Mouse (Mus musculus) thymus, adult 18-20 months (tissue): ENCODE measurements around the gene Nlgn2.

Experiments
- DNase-seq, 2 experiments: peaks; one replicate each; pipeline ENCODE4 v3.0.0; 2022; ENCODE audit warnings: mixed read lengths in 2 of 2

The Nlgn2 gene

DNA sequence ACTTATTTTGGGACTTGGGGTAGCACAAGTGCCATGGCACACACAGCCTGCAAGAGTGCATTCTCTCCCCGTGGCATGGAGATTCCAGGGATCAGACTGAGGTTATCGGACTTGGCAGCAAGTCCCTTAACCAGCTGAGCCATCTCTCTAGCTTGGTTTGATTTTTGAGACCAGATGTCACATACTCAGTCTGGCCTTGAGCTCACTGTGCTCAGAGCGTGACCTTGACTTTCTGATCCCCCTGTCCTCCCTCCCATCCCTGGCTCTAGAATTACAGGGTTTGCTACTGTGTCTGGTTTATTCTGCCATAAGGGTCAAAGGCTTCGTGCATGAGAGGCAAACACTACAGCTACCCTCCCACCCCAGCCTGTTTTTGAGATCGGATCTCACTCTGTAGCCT lies 48.2 kb downstream of the Nlgn2 start:
- no peak for DNase-seq

DNA sequence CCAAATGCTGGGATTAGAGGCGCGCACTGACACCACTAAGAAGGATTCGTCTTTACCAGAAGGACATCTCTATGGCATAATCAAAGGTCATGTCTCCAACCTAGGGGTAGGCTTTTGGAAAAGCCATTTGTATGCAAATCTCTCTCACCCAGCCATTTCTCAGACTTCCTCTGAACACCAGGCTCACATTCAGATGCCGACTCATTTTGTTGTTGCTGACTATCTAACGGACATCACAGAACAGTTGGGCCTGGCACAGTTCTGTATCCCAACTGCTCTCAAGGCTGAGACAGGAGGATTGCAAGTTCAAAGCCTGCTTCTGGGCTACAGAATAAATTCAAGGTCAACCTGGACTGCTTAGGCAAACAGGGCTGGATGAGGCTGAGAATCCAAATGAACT lies 50.3 kb downstream of the Nlgn2 start:
- DNase-seq = no peak

DNA sequence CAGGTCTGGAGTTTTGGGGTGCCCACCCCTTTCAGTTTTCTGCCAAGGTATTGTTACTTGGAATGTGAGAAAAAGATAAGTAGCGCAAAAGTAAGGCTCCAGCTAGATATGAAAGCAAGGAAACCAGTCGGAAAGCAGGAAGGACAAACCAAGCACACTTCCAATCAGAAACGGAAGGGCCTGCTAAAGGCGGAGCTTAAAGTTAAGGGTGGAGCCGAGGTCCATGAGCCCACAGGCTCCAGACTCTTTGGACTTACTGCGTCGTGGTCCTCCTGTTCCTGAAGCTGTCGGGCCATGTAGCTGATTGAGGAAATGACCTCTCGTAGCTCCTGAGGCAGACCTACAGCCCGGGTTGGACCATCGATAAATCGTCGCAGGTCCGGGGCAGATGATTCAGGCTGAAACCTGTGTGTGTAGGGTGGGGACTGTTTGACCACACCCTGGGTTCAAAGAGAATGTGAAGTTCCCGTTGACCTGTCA lies 52.8 kb downstream of the Nlgn2 start:
- DNase-seq = no peak

DNA sequence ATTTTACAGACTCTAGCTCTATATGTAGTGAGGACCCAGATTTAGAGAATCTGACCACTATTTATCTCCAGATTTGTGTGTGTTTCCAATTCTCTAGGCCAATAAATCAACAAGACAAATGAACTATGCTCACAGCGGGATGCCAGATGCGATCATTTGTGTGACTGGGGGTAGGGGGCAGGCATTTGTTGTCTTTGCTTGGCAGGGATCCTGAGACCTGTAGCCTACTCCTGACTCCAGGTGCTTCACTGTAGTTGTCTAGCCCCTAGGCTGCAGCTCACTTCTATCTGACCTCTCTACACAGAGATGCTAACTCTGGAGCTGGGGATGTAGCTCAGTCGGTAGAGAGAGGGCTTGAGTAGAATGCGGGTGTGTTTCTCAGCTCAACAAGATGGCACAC lies 55.8 kb downstream of the Nlgn2 start:
- DNase-seq = no peak

DNA sequence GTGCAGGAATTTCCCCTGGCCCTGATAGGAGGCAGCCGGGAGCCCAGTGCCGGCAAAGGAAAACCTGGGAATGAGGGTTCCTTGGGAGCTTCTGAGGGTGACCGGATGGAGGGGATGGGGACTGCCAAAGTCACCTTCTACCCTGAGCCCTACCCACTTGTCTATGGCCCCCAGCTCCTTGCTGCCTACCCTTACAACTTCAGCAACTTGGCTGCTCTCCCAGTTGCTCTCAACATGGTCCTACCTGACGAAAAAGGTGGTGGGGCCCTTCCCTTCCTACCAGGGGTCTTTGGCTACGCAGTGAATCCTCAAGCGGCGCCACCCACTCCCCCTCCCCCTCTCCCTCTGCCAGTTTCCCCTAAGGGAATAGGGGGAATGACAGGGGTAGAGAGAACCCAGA lies 58.6 kb downstream of the Nlgn2 start:
- DNase-seq = no peak

DNA sequence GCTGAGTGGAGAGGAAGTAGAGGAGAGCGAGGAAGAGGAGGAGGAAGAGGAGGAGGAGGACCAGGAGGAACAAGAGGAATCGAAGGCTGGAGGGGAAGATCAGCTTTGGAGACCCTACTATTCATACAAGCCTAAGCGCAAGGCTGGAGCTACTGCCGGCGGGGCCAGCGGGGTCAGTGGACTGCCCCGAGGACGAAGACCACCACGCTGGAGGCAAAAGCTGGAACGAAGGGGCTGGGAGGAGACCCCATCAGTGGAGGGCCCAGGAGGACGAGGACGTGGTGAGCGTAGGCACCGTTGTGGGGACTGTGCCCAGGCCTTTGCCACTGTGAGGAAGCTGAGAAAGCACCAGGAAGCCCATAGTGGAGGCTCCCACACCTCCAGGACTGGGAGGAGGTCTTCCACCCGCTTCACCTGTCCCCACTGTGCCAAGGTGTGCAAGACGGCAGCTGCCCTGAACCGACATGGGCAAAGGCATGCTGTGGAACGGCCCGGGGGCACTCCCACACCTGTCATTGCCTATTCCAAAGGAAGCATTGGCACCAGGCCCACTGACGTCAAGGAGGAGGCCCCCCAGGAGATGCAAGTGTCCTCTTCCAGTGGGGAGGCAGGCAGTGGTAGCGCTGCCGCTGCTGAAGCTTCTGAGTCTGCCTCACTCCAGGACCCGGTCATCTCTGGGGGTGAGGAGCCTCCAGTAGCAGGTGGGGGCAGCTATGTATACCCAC lies 59.2 kb downstream of the Nlgn2 start:
- DNase-seq = no peak

DNA sequence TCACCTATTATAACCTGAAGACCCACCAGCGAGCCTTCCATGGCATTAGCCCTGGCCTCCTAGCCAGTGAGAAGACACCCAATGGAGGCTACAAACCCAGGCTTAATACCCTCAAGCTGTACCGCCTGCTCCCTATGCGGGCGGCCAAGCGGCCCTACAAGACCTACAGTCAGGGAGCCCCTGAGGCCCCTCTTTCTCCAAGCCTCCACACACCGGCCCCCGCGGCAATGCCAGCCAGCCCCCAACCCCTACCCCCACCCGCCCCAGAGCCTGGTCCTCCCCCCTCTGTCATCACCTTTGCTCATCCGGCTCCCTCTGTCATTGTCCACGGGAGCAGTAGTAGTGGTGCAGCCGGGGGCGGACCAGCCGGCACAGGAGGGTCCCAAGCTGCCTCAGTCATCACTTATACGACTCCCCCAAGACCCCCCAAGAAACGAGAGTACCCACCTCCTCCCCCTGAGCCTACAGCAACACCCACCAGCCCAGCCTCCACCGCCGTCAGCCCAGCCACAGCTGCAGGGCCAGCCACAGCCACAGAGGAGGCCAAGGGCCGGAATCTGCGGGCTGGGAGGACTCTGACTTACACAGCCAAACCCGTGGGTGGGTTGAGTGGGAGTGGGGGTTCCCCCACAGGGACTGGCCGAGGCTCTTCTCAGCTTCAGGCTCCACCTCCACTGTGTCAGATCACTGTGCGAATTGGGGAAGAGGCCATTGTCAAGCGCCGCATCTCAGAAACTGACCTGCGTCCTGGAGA lies 59.9 kb downstream of the Nlgn2 start:
- DNase-seq = no peak

DNA sequence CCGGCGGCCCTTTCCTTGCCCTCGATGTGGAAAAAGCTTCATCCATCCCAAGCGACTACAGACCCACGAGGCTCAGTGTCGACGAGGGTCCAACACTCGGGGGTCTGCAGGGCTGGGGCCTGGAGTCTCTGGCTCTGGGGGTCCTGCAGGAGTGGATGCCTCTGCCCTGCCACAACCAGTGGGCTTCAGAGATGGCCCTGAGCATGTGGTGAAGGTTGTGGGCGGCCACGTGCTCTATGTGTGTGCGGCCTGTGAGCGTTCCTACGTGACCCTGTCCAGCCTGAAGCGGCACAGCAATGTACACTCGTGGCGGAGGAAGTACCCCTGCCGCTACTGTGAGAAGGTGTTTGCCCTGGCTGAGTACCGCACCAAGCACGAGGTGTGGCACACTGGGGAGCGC lies 61.1 kb downstream of the Nlgn2 start:
- DNase-seq = no peak

DNA sequence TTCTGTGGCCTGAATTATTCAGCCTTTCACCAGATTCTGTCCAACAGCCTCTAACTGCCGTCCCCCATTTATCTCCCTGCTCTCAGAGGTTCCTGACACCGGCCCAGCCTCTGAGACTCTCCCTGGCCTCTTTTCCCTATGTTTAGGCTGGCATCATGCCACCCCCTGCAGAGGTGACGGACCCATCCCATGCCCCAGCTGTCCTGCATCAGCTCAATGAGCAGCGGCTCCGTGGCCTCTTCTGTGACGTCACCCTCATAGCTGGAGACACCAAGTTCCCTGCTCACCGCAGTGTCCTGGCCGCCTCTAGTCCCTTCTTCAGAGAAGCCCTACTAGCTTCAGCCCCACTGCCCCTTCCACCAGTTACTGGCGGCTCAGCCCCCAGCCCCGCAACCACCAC lies 61.9 kb downstream of the Nlgn2 start:
- DNase-seq = no peak

DNA sequence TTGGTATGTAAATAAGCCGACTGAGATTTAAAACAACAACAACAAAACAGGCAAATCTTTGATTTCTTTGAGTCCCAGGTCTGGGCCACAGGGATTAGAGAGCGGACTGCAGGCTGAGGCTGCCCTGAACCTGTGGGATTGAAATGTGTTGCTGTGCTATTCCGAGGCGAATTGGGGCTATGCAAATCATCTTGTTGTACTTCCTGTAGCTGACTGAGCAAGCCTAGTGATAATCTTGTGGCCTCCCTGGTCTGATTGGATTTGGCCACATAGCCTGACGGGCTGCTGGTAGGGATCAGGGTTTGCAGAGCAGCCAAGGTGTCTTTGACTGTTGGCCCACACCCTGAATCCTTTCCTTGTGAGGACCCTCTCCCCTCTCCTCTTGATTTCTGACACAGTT lies 62.6 kb downstream of the Nlgn2 start:
- DNase-seq = no peak
